Mouse (Mus musculus) limb, embryonic 14.5 days (tissue): ENCODE data around the gene Muc13. TPM values are rescaled to one million over a fixed set of nuclear protein-coding genes. Genes with fewer than 3 reads are reported as not detected.

ENCODE experiments used
- ATAC-seq: fragments of 200-750 bp; cut with Nextera tagmentation; 2 replicates; pipeline ENCODE4 v1.8.0; 2017; ENCODE audit warnings: low read depth, moderate number of reproducible peaks, moderate TSS enrichment; ENCODE audit not compliant: low FRiP score
- DNase-seq: peaks from one replicate; pipeline ENCODE4 v3.0.0-alpha.2; 2015; ENCODE audit warnings: low spot score
- H3K27ac ChIP-seq: fragments of 300-500 bp; sonication (generic); replicated peaks from 2 replicates; pipeline ENCODE4 v1.5.1; 2014; ENCODE audit warnings: low read depth, mild to moderate bottlenecking, low read length, moderate library complexity, mixed read lengths
- H3K27me3 ChIP-seq: fragments of 300-500 bp; sonication (generic); 2 replicates; pipeline ENCODE4 v1.6.1; 2014; ENCODE audit warnings: low read length, mixed read lengths; ENCODE audit not compliant: control insufficient read depth, insufficient read depth
- H3K36me3 ChIP-seq: fragments of 300-500 bp; sonication (generic); 2 replicates; pipeline ENCODE4 v1.6.1; 2014; ENCODE audit warnings: mild to moderate bottlenecking, low read length, moderate library complexity, mixed read lengths; ENCODE audit not compliant: control insufficient read depth, insufficient read depth
- H3K4me1 ChIP-seq: fragments of 300-500 bp; sonication (generic); 2 replicates; pipeline ENCODE4 v1.6.1; 2014; ENCODE audit warnings: antibody characterized with exemption, low read length, mixed read lengths; ENCODE audit not compliant: control insufficient read depth, insufficient read depth
- H3K4me2 ChIP-seq: fragments of 300-500 bp; sonication (generic); replicated peaks from 2 replicates; pipeline ENCODE4 v1.6.1; 2014; ENCODE audit warnings: low read depth, mild to moderate bottlenecking, low read length, moderate library complexity; ENCODE audit not compliant: severe bottlenecking
- H3K4me3 ChIP-seq: fragments of 300-500 bp; sonication (generic); replicated peaks from 2 replicates; pipeline ENCODE4 v1.5.1; 2014; ENCODE audit warnings: low read length
- H3K9ac ChIP-seq: fragments of 300-500 bp; sonication (generic); 2 replicates; pipeline ENCODE4 v1.6.1; 2014; ENCODE audit warnings: mild to moderate bottlenecking, low read depth, low read length, moderate library complexity; ENCODE audit not compliant: severe bottlenecking
- H3K9me3 ChIP-seq: fragments of 300-500 bp; sonication (generic); 2 replicates; pipeline ENCODE4 v1.6.1; 2016; ENCODE audit warnings: low read length; ENCODE audit not compliant: control insufficient read depth
- POLR2A ChIP-seq: fragments of 200-500 bp; IDR thresholded peaks from 2 replicates; pipeline ENCODE4 v1.8.0; 2012; ENCODE audit warnings: inconsistent platforms, mild to moderate bottlenecking, moderate library complexity, borderline replicate concordance; ENCODE audit not compliant: insufficient read depth, insufficient read length; ENCODE audit errors: extremely low read depth
- WGBS: fragments of 180-500 bp; shearing (Covaris S2); extraction: QIAGEN DNeasy Blood & Tissue Kit; methylation state at CpG from one replicate; pipeline ENCODE4 v1.1.7; 2014; 5-methylcytosine and 5-hydroxymethylcytosine counted together
- polyA plus RNA-seq, 2 experiments: library from polyadenylated mRNA; depleted of rRNA in 1 of 2; stranded (reverse) in 1 of 2; unstranded in 1 of 2; fragments of >200 nt; fragmentation: Nextera tagmentation in 1 of 2; extraction: Ambion mirVana in 1 of 2; gene quantifications; 2 replicates each; pipeline versions ENCODE4 v1.2.1 to v1.2.3; 2012 to 2014

Muc13 gene
- polyA plus RNA-seq, 2 experiments, result 0.12 to 0.25 TPM

GRCm38 (mm10) chr16:33776766-33777529 is 16.9 kb upstream of the Muc13 start:
- H3K9me3 ChIP-seq, result no peaks in the 10 kb centered on the region
- no peaks in the 10 kb centered on the region for H3K36me3 ChIP-seq
- H3K4me1 ChIP-seq, result no peaks in the 10 kb centered on the region
- TF ChIP-seq POLR2A, result no peak
- H3K27me3 ChIP-seq, result no peaks in the 10 kb centered on the region
- no peak overlapping the region for H3K9ac ChIP-seq
- DNase-seq (no peak), ATAC-seq (no peak)
- no peak overlapping the region for H3K4me2 ChIP-seq
- 76% methylated on average over 7 of the region's 7 CpGs for WGBS
- H3K4me3 ChIP-seq, result no peak overlapping the region
- H3K27ac ChIP-seq, result no peak overlapping the region

DNA sequence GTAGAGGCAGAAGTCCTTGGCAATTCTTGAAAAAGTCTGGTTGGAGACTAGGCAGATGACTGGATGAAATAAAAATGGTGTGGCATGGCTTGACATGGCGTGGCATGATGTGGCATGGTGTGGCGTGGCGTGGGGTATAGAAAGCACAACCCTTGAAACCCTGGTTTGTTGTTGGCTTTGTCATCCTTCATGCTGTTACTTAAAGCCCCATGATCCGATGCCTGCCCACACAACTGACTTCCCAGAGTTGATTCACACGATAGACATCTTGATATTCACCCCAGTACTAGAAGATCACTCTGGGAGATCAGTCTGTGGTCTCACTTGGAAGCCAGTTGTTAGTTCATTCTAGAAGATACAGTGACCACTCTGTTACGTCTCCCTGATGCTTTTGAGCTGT is 16.2 kb upstream of the Muc13 start:
- Histone ChIP-seq H3K4me2 (no peak overlapping the region), H3K4me1 (no peaks in the 10 kb centered on the region), H3K36me3 (no peaks in the 10 kb centered on the region), H3K27me3 (no peaks in the 10 kb centered on the region), H3K4me3 (no peak overlapping the region), H3K27ac (no peak overlapping the region), H3K9ac (no peak overlapping the region), H3K9me3 (no peaks in the 10 kb centered on the region)
- ATAC-seq (no peak), DNase-seq (no peak)
- 90% methylated on average over 6 of the region's 6 CpGs for WGBS
- no peak for TF ChIP-seq POLR2A

GRCm38 (mm10) chr16:33781789-33782728 is 11.8 kb upstream of the Muc13 start:
- WGBS, result 63% methylated on average over 5 of the region's 5 CpGs
- Histone ChIP-seq H3K4me2 (no peak overlapping the region), H3K4me1 (no peaks in the 10 kb centered on the region), H3K9ac (no peak overlapping the region), H3K27me3 (no peaks in the 10 kb centered on the region), H3K4me3 (no peak overlapping the region), H3K9me3 (no peaks in the 10 kb centered on the region), H3K36me3 (no peaks in the 10 kb centered on the region), H3K27ac (no peak overlapping the region)
- no peak for TF ChIP-seq POLR2A
- DNase-seq (no peak), ATAC-seq (no peak)

DNA sequence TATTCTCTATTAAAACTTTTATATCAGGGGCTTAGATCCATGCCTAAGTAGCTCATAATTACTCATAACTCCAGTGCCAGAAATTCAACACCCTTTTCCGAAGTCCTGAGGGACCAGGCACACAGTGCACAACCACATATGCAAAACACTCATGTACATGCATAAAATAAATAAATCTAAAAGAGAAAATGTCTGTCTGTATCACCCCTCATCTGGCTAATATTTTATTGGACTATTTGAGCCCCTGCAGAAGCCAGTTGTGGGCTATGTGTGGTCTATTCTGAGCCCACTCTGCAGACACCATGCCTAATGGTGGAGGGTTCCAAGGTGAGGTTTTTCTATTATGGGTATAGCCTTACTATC is 11.1 kb upstream of the Muc13 start:
- WGBS, result 63% methylated on average over 1 of the region's 1 CpGs

DNA sequence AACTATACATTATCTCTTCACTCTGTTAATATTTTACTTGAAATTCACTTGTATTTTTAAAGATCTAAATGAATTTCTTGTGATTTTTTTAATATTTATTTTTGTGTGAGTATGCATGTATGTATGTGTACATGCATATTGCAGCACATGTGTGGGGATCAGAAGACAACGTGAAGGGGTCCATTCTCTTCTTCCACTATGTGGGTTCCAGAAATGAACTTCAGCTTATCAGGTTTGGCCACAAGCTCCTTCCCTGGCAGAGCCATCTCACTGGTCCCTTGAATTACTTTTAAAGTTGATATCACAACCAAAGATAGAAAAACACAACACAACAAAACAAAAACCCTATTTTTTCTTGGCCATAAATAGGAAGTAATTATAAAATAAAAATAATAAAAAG is 9.3 kb upstream of the Muc13 start:
- H3K27ac ChIP-seq, result no peak overlapping the region

More for the DNA sequence above, 11.1 kb upstream of the Muc13 start:
- H3K27ac ChIP-seq, result no peak overlapping the region
- H3K4me3 ChIP-seq, result no peak overlapping the region
- no peak overlapping the region for H3K9ac ChIP-seq
- H3K9me3 ChIP-seq, result no peaks in the 10 kb centered on the region
- ATAC-seq, result no peak
- no peaks in the 10 kb centered on the region for H3K36me3 ChIP-seq
- H3K27me3 ChIP-seq, result no peaks in the 10 kb centered on the region
- DNase-seq, result no peak
- no peak for TF ChIP-seq POLR2A
- no peak overlapping the region for H3K4me2 ChIP-seq
- no peaks in the 10 kb centered on the region for H3K4me1 ChIP-seq

More for the DNA sequence above, 9.3 kb upstream of the Muc13 start:
- DNase-seq (no peak), ATAC-seq (no peak)
- H3K36me3 ChIP-seq, result no peaks in the 10 kb centered on the region
- no peaks in the 10 kb centered on the region for H3K27me3 ChIP-seq
- H3K4me3 ChIP-seq, result no peak overlapping the region
- no peak overlapping the region for H3K9ac ChIP-seq
- H3K4me1 ChIP-seq, result no peaks in the 10 kb centered on the region
- no peaks in the 10 kb centered on the region for H3K9me3 ChIP-seq
- no peak overlapping the region for H3K4me2 ChIP-seq
- whole genome bisulfite sequencing, result 91% methylated on average over 1 of the region's 1 CpGs
- no peak for TF ChIP-seq POLR2A
